Mouse (Mus musculus) E14TG2a.4 (cell line): ENCODE measurements at regions not wholly inside any gene's neighbourhood (a gene's known extent, or its start where the extent isn't known, plus 50 kb on each side); places are given as distances from the start of the nearest gene placed in this dataset.
A peak's percentile ranks its signal among the peaks of the same experiment; 100 is the strongest.

Experiments used
- CTCF ChIP-seq: conservative IDR thresholded peaks from 2 replicates; pipeline ENCODE4 v1.5.1; 2014; ENCODE audit warnings: low read length
- NANOG ChIP-seq: IDR thresholded peaks from 2 replicates; pipeline ENCODE4 v1.6.1; 2014; ENCODE audit warnings: borderline replicate concordance, low read length, mixed read lengths
- POU5F1 ChIP-seq: IDR thresholded peaks from 2 replicates; pipeline ENCODE4 v1.6.1; 2014; ENCODE audit warnings: low read length, borderline replicate concordance

DNA sequence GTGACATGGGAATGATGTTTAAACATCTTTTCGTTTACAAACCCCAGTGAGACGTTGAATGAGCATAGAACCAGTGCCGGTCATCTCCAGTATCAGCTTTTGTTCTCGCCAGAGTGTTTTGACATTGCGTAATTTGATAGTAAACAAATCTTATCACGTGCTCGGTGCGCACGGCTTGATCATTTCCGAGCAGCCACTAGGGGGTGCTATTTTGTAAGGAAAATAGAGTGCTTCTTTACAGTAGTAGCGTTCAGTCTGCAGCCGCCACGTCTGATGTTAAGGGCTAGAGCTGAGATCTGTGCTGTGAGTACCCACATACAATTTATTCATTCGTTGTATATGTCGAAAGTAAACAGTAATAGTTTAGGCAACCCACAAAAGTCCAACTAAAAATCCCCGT lies 137.2 kb upstream of the Wdfy3 start:
- TF ChIP-seq CTCF (peak; percentile 55), POU5F1 (no peak), NANOG (no peak)
